Mouse (Mus musculus) neural tube, embryonic 15.5 days (tissue): ENCODE results near the gene Zfp644. TPM values are rescaled to one million over a fixed set of nuclear protein-coding genes. Genes with fewer than 3 reads are reported as not detected.

Experiments used
- ATAC-seq: fragments of 200-750 bp; cut with Nextera tagmentation; 2 replicates; pipeline ENCODE4 v1.8.0; 2017; ENCODE audit warnings: mild to moderate bottlenecking, moderate TSS enrichment, moderate library complexity; ENCODE audit not compliant: low FRiP score
- H3K27ac ChIP-seq: fragments of 300-500 bp; sonication (generic); replicated peaks from 2 replicates; pipeline ENCODE4 v1.5.1; 2015; ENCODE audit warnings: mild to moderate bottlenecking, inconsistent platforms
- H3K27me3 ChIP-seq: fragments of 300-500 bp; sonication (generic); replicated peaks from 2 replicates; pipeline ENCODE4 v1.6.1; 2015; ENCODE audit warnings: inconsistent platforms
- H3K36me3 ChIP-seq: fragments of 300-500 bp; sonication (generic); 2 replicates; pipeline ENCODE4 v1.6.1; 2015; ENCODE audit warnings: inconsistent platforms
- H3K4me1 ChIP-seq: fragments of 300-500 bp; sonication (generic); 2 replicates; pipeline ENCODE4 v1.6.1; 2015; ENCODE audit warnings: inconsistent platforms
- H3K4me2 ChIP-seq: fragments of 300-500 bp; sonication (generic); 2 replicates; pipeline ENCODE4 v1.6.1; 2015; ENCODE audit warnings: inconsistent platforms, mild to moderate bottlenecking, moderate library complexity
- H3K4me3 ChIP-seq: fragments of 300-500 bp; sonication (generic); replicated peaks from 2 replicates; pipeline ENCODE4 v1.5.1; 2015; ENCODE audit warnings: mild to moderate bottlenecking, inconsistent platforms
- H3K9ac ChIP-seq: fragments of 300-500 bp; sonication (generic); replicated peaks from 2 replicates; pipeline ENCODE4 v1.6.1; 2015; ENCODE audit warnings: mild to moderate bottlenecking, inconsistent platforms
- H3K9me3 ChIP-seq: fragments of 300-500 bp; sonication (generic); replicated peaks from 2 replicates; pipeline ENCODE4 v1.6.1; 2016; ENCODE audit warnings: inconsistent platforms
- WGBS: fragments of 180-500 bp; shearing (Covaris S2); methylation state at CpG from one replicate; pipeline ENCODE4 v1.1.7; 2015; ENCODE audit warnings: mixed read lengths; 5-methylcytosine and 5-hydroxymethylcytosine counted together
- polyA plus RNA-seq: library from polyadenylated mRNA; unstranded; fragments of >200 nt; fragmentation: Nextera tagmentation; extraction: Ambion mirVana; gene quantifications from 2 replicates; pipeline ENCODE4 v1.2.1, GENCODE M21; 2015

Zfp644 gene
- 58.3 and 63.2 TPM in 2 replicates for polyA plus RNA-seq

DNA sequence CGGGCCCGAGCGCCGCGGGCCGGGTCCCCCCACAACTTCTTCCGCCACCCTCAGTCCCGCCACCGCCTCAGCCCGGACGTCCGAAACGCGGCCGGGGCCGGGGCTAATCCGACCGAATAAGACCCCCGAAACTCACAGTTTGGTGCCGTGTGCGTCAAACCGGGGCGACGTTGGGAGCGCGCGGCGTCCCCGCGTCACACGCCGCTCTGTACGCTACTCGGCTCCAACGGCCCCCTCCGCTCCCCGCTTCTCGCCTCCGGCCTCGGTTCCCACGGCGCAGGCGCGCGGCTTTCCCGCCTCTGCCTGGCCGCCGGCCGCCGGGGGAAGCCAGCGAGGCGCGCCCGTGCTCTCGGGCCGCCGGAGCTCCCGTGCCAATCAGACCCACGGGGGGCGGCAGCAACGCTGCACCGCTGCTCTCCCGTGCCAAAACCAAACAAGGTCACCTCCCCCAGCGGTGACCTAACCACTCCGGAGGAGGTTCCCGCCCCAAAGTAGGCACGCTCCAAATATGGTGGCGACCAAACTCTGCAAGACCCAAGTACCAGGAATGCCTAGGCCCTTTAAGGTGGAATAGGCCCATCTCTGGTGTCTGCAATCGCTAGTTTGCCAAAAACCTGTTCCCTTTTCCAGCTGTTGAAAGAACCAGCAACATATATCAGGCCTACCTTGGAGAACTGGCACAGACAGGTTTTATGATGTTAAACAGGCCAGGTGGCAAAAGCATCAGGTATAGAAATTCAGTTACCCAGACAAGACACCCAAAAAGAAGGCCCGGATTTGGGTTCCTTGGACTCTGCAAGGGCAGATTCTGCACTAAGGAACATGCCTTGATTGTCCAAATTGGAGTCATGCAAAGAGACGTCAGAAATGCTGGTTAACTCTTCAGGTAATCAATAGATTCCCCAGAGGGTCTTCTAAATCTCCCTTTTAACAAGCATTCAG, at the start of gene Zfp644:
Gene Zfp644 (minus strand): TSS at position 892 of the 942 bp plus-strand sequence.
- WGBS = 2% methylated on average over 71 of the region's 71 CpGs
- peaks cover 31% of the 10 kb centered on the region for H3K4me1 ChIP-seq
- peak within 1 kb of the TSS; percentile 85 for H3K4me3 ChIP-seq
- H3K27me3 ChIP-seq = no peaks in the 10 kb centered on the region
- no peaks in the 10 kb centered on the region for H3K9me3 ChIP-seq
- H3K27ac ChIP-seq = peak within 1 kb of the TSS; percentile 97
- ATAC-seq = peak; percentile 97
- peak within 1 kb of the TSS; percentile 76 for H3K4me2 ChIP-seq
- peak within 1 kb of the TSS; percentile 74 for H3K9ac ChIP-seq
- no peaks in the 10 kb centered on the region for H3K36me3 ChIP-seq

DNA sequence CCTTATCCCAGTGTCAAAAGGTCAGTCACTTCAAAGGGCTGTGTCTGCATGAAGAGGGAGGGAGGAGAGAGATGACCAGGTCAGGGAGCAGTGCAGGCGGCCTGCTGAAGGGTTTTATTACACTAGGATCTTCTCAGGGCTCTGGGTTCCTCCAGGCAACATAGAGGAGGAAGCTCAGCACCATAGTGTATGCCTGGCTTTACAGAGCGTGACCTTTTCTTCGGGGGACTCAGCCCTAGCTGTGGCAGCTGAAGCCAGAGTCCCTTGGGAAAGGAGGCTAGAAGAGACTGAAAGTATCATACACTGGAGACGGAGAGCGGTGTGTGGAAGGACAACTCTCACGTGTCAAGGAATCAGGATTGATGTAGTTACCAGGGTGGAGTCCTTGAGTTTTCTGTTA, 42.6 kb upstream of the Zfp644 start:
- Histone ChIP-seq H3K4me1 (no peaks in the 10 kb centered on the region), H3K27me3 (no peaks in the 10 kb centered on the region), H3K9me3 (no peaks in the 10 kb centered on the region), H3K9ac (no peak overlapping the region), H3K4me3 (no peak overlapping the region), H3K36me3 (no peaks in the 10 kb centered on the region), H3K4me2 (no peak overlapping the region), H3K27ac (no peak overlapping the region)
- no peak for ATAC-seq
- 16% methylated on average over 6 of the region's 6 CpGs for WGBS

- Histone ChIP-seq H3K27me3 (no peaks in the 10 kb centered on the region), H3K27ac (no peak overlapping the region), H3K36me3 (no peaks in the 10 kb centered on the region), H3K4me3 (no peak overlapping the region), H3K4me1 (no peaks in the 10 kb centered on the region), H3K9ac (no peak overlapping the region), H3K4me2 (no peak overlapping the region), H3K9me3 (no peaks in the 10 kb centered on the region)
- ATAC-seq = no peak
- WGBS = 94% methylated on average over 3 of the region's 3 CpGs
Measured at GRCm38 (mm10) chr5:106723487-106723886, 26.4 kb upstream of the Zfp644 start.

DNA sequence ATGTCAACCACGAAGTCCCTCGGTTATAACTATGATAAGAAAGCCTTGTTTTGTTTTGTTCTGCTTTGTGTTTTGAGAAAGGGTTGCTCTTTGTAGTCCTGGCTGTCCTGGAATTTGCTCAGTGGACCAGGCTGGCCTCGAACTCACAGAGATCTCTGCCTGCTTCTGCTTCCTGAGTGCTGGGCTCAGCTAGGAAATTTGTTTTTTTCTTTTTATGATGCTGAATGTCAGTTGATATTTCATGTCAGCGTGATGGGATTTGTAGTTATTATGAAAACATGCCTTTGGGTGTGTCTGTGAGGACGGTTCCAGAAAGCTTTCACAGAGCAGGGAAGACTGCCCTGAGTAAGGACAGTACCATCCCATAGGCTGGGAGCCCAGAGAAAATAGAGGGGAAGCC, 25.7 kb upstream of the Zfp644 start:
- ATAC-seq = no peak
- H3K27ac ChIP-seq = no peak overlapping the region
- WGBS = 83% methylated on average over 5 of the region's 5 CpGs

GRCm38 (mm10) chr5:106711870-106712277, 14.8 kb upstream of the Zfp644 start:
- Histone ChIP-seq H3K9ac (no peak overlapping the region), H3K4me2 (no peak overlapping the region), H3K9me3 (no peaks in the 10 kb centered on the region), H3K4me3 (no peak overlapping the region), H3K27ac (no peak overlapping the region), H3K27me3 (no peaks in the 10 kb centered on the region), H3K4me1 (peaks cover 6% of the 10 kb centered on the region; the same call in 1 of the 2 replicates), H3K36me3 (no peaks in the 10 kb centered on the region)
- ATAC-seq = no peak
- WGBS = 28% methylated on average over 3 of the region's 3 CpGs

More for the DNA sequence above, 25.7 kb upstream of the Zfp644 start:
- Histone ChIP-seq H3K4me2 (no peak overlapping the region), H3K9me3 (no peaks in the 10 kb centered on the region), H3K4me1 (no peaks in the 10 kb centered on the region), H3K4me3 (no peak overlapping the region), H3K36me3 (no peaks in the 10 kb centered on the region), H3K27me3 (no peaks in the 10 kb centered on the region), H3K9ac (no peak overlapping the region)

DNA sequence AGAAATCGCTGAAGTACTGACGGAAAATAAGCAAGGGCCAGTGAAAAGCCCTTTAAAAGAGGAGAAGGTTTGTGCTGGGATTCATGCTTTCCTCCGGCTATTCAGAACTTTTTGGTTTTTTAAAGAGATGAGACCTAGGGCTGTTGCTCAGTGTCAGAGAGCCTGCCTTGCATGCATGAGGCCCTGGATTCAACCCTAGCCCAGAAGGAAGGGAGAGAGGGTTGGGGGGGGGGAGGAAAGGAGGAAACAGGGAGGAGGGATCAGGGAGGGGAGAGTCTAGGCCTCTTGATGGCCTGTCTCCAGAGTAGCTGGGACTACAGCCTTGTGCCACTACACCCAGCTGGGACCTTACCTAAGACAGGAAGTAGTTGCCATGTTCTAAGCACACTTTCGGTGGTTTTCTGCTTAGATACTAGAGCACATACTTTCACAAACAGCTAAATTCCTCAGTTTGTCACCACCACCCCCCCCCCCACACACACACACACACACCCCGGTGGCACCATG, 14.2 kb upstream of the Zfp644 start:
- Histone ChIP-seq H3K9ac (no peak overlapping the region), H3K4me1 (peaks cover 6% of the 10 kb centered on the region; the same call in 1 of the 2 replicates), H3K27me3 (no peaks in the 10 kb centered on the region), H3K4me3 (no peak overlapping the region), H3K36me3 (no peaks in the 10 kb centered on the region), H3K4me2 (no peak overlapping the region), H3K27ac (no peak overlapping the region), H3K9me3 (no peaks in the 10 kb centered on the region)
- WGBS = 76% methylated on average over 5 of the region's 5 CpGs
- ATAC-seq = no peak

GRCm38 (mm10) chr5:106710611-106711010, 13.5 kb upstream of the Zfp644 start:
- Histone ChIP-seq H3K4me1 (peaks cover 6% of the 10 kb centered on the region; the same call in 1 of the 2 replicates), H3K27me3 (no peaks in the 10 kb centered on the region), H3K4me3 (no peak overlapping the region), H3K9me3 (no peaks in the 10 kb centered on the region), H3K9ac (no peak overlapping the region), H3K4me2 (no peak overlapping the region), H3K36me3 (no peaks in the 10 kb centered on the region), H3K27ac (no peak overlapping the region)
- 84% methylated on average over 12 of the region's 12 CpGs for WGBS
- no peak for ATAC-seq

- Histone ChIP-seq H3K27me3 (no peaks in the 10 kb centered on the region), H3K9ac (no peak overlapping the region), H3K36me3 (no peaks in the 10 kb centered on the region), H3K4me2 (no peak overlapping the region), H3K9me3 (no peaks in the 10 kb centered on the region), H3K4me1 (peaks cover 6% of the 10 kb centered on the region; the same call in 1 of the 2 replicates), H3K4me3 (no peak overlapping the region), H3K27ac (no peak overlapping the region)
- no peak for ATAC-seq
- 59% methylated on average over 2 of the region's 2 CpGs for WGBS
Measured at GRCm38 (mm10) chr5:106710085-106710409, 13.0 kb upstream of the Zfp644 start.

DNA sequence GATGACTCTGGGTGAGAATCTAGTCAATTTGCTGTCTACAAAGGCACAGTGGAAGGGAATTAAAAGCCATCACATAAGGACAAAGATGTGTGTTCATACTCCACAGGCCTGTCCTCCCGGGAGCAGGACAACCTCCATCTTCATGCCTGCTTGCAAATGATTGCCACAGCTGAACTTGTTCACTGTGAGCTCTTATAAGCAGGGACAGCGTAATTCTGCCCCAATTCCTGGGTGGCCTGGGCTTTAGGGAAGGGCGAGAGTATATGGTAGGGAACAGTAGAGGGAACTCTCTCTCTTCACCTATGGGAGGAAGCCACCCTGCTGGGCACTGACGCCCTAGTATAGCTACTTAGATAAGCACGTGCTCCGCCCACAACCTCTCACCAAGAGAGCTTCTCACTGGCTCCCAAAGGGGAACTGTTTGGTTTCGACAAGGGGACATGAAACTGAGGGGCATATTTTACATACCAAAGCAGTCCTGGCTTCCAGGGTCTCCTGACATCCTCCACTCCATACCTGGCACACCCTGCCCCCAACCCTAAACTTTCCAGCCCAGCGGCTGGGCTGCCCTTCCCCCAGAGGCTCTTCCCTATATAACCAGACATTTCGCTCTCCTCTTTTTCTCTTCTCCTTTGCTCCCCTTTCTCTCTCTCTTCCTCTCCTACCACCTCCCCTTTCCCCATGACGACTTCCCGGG, 12.4 kb upstream of the Zfp644 start:
- Histone ChIP-seq H3K36me3 (no peaks in the 10 kb centered on the region), H3K4me1 (peaks cover 6% of the 10 kb centered on the region; the same call in 1 of the 2 replicates), H3K4me3 (no peak overlapping the region), H3K27me3 (no peaks in the 10 kb centered on the region), H3K4me2 (no peak overlapping the region), H3K9me3 (no peaks in the 10 kb centered on the region), H3K27ac (no peak overlapping the region), H3K9ac (no peak overlapping the region)
- no peak for ATAC-seq
- WGBS = 43% methylated on average over 11 of the region's 11 CpGs

DNA sequence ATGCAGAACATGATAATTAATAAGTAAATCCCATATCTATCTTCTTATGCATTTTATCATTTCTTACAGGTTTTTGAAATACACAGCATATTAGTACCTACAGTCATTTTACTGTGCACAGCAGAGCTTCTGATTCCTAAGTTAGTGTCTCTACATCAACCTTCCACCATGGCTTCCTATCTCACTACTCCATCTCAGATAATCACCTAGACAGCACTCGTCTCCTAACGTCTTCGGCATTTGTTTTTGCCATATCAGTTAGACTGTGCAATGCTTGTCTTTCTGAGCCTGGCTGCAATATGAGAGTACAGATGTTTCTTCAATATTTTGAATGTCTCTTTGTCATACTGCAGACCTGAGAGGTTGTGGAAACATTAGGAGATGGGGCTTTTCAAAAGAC, 9.3 kb upstream of the Zfp644 start:
- H3K4me3 ChIP-seq = no peak overlapping the region
- 91% methylated on average over 3 of the region's 3 CpGs for WGBS
- H3K36me3 ChIP-seq = no peaks in the 10 kb centered on the region
- H3K27ac ChIP-seq = no peak overlapping the region
- no peaks in the 10 kb centered on the region for H3K4me1 ChIP-seq
- H3K4me2 ChIP-seq = no peak overlapping the region
- H3K27me3 ChIP-seq = no peaks in the 10 kb centered on the region
- H3K9ac ChIP-seq = no peak overlapping the region
- no peaks in the 10 kb centered on the region for H3K9me3 ChIP-seq
- ATAC-seq = no peak

- no peak overlapping the region for H3K9ac ChIP-seq
- H3K4me3 ChIP-seq = no peak overlapping the region
- no peak for ATAC-seq
- no peaks in the 10 kb centered on the region for H3K36me3 ChIP-seq
- no peak overlapping the region for H3K27ac ChIP-seq
- 87% methylated on average over 5 of the region's 5 CpGs for WGBS
- no peaks in the 10 kb centered on the region for H3K9me3 ChIP-seq
- H3K27me3 ChIP-seq = no peaks in the 10 kb centered on the region
- no peaks in the 10 kb centered on the region for H3K4me1 ChIP-seq
- no peak overlapping the region for H3K4me2 ChIP-seq
Measured at GRCm38 (mm10) chr5:106705162-106705561, 8.1 kb upstream of the Zfp644 start.
